Mouse (Mus musculus): ENCODE measurements around the gene Lce1l. TPM values are rescaled to one million over a fixed set of nuclear protein-coding genes. Genes with fewer than 3 reads are reported as not detected.

Gene Lce1l
- polyA plus RNA-seq, 1 experiment from 2014 or later = not detected

Other genes starting within 250 kb of the Lce1l start
- gene 2210017I01Rik, start 243.8 kb downstream of the Lce1l start, polyA plus RNA-seq (2015; fragmentation: Nextera tagmentation; extraction: Ambion mirVana) = not detected in 2 replicates
- gene Lce6a, start 229.6 kb downstream of the Lce1l start, polyA plus RNA-seq (2015; fragmentation: Nextera tagmentation; extraction: Ambion mirVana) = not detected in 2 replicates
- 0.31 TPM in 1 of 2 replicates, not detected in the other for gene Lce1a1, start 203.0 kb downstream of the Lce1l start, polyA plus RNA-seq (2015; fragmentation: Nextera tagmentation; extraction: Ambion mirVana)
- not detected in 2 replicates for gene Lce1b, start 194.4 kb downstream of the Lce1l start, polyA plus RNA-seq (2015; fragmentation: Nextera tagmentation; extraction: Ambion mirVana)
- gene Lce1a2, start 181.0 kb downstream of the Lce1l start, polyA plus RNA-seq (2015; fragmentation: Nextera tagmentation; extraction: Ambion mirVana) = not detected in 2 replicates
- not detected in 2 replicates for gene Lce1c, start 172.0 kb downstream of the Lce1l start, polyA plus RNA-seq (2015; fragmentation: Nextera tagmentation; extraction: Ambion mirVana)
- not detected in 2 replicates for gene Lce1d, start 164.1 kb downstream of the Lce1l start, polyA plus RNA-seq (2015; fragmentation: Nextera tagmentation; extraction: Ambion mirVana)
- not detected in 2 replicates for gene Lce1e, start 142.2 kb downstream of the Lce1l start, polyA plus RNA-seq (2015; fragmentation: Nextera tagmentation; extraction: Ambion mirVana)
- gene Lce1f, start 130.9 kb downstream of the Lce1l start, polyA plus RNA-seq (2015; fragmentation: Nextera tagmentation; extraction: Ambion mirVana) = not detected in 2 replicates
- gene Gm38119, start 112.2 kb downstream of the Lce1l start, polyA plus RNA-seq (2015; fragmentation: Nextera tagmentation; extraction: Ambion mirVana) = not detected in 2 replicates
- gene Lce1g, start 98.9 kb downstream of the Lce1l start, polyA plus RNA-seq (2015; fragmentation: Nextera tagmentation; extraction: Ambion mirVana) = not detected in 2 replicates
- not detected in 2 replicates for gene Lce1h, start 86.2 kb downstream of the Lce1l start, polyA plus RNA-seq (2015; fragmentation: Nextera tagmentation; extraction: Ambion mirVana)
- gene Lce1i, start 72.4 kb downstream of the Lce1l start, polyA plus RNA-seq (2015; fragmentation: Nextera tagmentation; extraction: Ambion mirVana) = not detected in 2 replicates
- gene Lce1j, start 60.8 kb downstream of the Lce1l start, polyA plus RNA-seq (2015; fragmentation: Nextera tagmentation; extraction: Ambion mirVana) = not detected in 2 replicates
- gene Lce1k, start 43.4 kb downstream of the Lce1l start, polyA plus RNA-seq (2015; fragmentation: Nextera tagmentation; extraction: Ambion mirVana) = not detected in 2 replicates
- not detected in 2 replicates for gene Kprp, start 24.0 kb downstream of the Lce1l start, polyA plus RNA-seq (2015; fragmentation: Nextera tagmentation; extraction: Ambion mirVana)
- not detected in 2 replicates for gene 2310050C09Rik, start 18.9 kb upstream of the Lce1l start, polyA plus RNA-seq (2015; fragmentation: Nextera tagmentation; extraction: Ambion mirVana)
- gene Lce3a, start 74.9 kb upstream of the Lce1l start, polyA plus RNA-seq (2015; fragmentation: Nextera tagmentation; extraction: Ambion mirVana) = not detected in 2 replicates
- gene Lce3b, start 81.7 kb upstream of the Lce1l start, polyA plus RNA-seq (2015; fragmentation: Nextera tagmentation; extraction: Ambion mirVana) = not detected in 2 replicates
- gene Lce3c, start 93.2 kb upstream of the Lce1l start, polyA plus RNA-seq (2015; fragmentation: Nextera tagmentation; extraction: Ambion mirVana) = not detected in 2 replicates
- not detected in 2 replicates for gene Lce3d, start 106.1 kb upstream of the Lce1l start, polyA plus RNA-seq (2015; fragmentation: Nextera tagmentation; extraction: Ambion mirVana)
- not detected in 2 replicates for gene Lce3e, start 115.8 kb upstream of the Lce1l start, polyA plus RNA-seq (2015; fragmentation: Nextera tagmentation; extraction: Ambion mirVana)
- gene Lce3f, start 140.9 kb upstream of the Lce1l start, polyA plus RNA-seq (2015; fragmentation: Nextera tagmentation; extraction: Ambion mirVana) = 0.70 TPM in 1 of 2 replicates, not detected in the other
- gene Crct1, start 164.4 kb upstream of the Lce1l start, polyA plus RNA-seq (2015; fragmentation: Nextera tagmentation; extraction: Ambion mirVana) = 1.5 TPM in 1 of 2 replicates, not detected in the other
- 0.58 TPM in 1 of 2 replicates, not detected in the other for gene Lce1m, start 167.8 kb upstream of the Lce1l start, polyA plus RNA-seq (2015; fragmentation: Nextera tagmentation; extraction: Ambion mirVana)
- not detected in 2 replicates for gene Gm4858, start 217.5 kb upstream of the Lce1l start, polyA plus RNA-seq (2015; fragmentation: Nextera tagmentation; extraction: Ambion mirVana)

Data from lung, embryonic 16.5 days (tissue).